Mouse (Mus musculus) kidney, postnatal 36 days (tissue): ENCODE measurements at regions not wholly inside any gene's neighbourhood (a gene's known extent, or its start where the extent isn't known, plus 50 kb on each side); places are given as distances from the start of the nearest gene placed in this dataset.

Experiments
- DNase-seq, 2 experiments: peaks; one replicate each; pipeline ENCODE4 v3.0.0; 2021 to 2022; ENCODE audit warnings: mixed read lengths in 2 of 2

DNA sequence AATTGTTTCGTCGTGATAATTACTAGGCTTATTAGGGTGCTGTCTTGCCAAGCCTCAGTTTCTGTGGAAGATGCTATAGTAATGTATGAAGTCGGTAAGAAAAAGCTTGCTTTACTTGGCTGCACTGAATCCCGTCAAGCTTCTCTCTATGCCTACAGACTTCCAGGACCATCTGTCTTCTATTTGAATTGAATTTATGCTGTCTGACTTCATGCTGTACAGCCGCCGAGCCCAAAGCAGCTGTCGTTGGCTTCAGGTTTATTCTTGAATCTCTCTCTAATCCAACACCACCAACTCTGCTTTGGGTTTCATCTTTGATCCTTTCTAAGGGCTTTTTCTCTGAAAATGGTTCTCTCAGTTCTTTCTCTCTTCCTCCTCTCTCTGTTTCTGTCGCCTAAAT, 227.4 kb upstream of the Cnr1 start:
- no peak for DNase-seq

DNA sequence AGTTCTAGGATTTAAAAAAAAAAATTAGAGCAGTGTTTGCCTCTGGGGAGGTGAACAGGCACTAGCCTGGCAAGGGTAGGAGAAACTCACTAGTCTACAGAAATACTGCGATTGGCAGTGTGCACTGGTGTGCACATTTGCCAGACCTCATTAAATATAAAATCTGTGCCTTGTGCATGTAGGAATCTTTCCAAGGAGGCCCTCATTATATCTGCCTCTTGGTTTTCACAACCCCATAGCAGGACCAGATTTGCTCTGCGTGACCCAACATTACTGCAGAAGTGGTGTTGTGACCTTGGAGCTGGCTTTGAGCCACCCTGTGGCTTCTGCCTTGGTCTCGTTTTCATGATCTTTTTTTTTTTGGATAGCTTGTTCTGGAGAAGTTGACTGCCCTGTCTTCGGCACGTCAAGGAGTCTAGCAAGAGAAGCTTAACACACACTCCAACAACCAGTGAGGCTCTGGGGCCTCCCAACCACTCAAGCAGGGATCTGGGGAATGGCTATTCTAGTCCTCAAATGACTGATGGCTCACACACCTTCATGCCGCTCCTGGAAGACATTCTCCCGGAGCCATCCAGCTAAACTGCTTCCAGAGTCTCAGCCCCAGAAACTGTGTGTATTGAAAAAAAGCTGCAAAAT, 222.2 kb upstream of the Cnr1 start:
- peak in 1 of 2 experiments; percentile 17 for DNase-seq

GRCm38 (mm10) chr4:33705722-33706121, 218.7 kb upstream of the Cnr1 start:
- DNase-seq = no peak

DNA sequence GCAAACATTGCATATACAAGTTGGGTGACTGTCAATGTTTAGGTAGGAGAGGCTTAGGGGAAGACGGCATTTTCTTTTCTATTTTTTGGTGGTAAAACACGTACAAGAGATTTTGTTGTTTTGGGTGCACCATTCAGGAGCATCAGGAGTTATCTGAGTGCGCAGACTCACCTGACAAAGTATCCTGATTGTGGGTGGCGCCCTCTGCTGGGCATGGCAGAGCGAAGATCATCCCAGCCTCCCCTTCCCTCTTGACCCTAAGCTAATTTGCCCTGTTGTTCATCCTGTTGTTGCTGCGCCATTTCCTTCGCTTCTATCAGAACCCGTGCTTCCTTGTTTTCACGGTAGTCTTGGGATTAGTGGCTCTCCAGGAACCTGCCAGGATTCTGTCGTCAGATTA, 217.6 kb upstream of the Cnr1 start:
- DNase-seq = peak in 1 of 2 experiments; percentile 38

DNA sequence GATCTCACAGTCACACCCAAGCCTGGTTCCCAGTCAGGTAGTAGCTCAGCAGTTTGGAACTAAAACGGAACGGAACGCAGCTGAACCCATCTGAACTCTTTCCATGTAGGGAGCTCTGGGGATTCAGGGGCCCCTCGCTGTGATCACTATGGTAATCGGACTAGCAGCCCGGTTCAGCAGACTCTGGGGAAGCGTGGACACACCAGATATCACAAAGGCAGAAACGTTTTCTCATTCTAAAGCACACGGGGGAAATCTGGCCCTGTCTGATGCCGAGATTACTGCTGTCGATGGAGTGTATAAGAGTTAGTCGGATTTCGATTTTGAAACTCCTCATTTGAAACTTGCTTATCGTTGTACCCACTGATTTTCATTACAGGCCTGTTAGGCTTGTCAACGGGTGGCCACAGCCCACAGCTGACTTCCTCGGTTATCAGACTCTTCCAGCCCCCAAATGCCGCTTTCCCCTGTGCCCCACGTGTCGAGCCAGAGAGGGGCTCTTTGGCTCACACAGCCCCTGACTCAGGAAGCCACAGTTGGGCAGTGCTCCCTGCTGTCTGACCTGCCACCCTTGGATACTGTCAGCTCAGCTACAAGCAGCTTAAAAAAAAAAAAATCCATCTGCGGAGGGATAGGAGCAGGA, 207.8 kb upstream of the Cnr1 start:
- no peak for DNase-seq

GRCm38 (mm10) chr4:33720972-33721371, 203.4 kb upstream of the Cnr1 start:
- no peak for DNase-seq

GRCm38 (mm10) chr4:33721971-33722370, 202.4 kb upstream of the Cnr1 start:
- no peak for DNase-seq

GRCm38 (mm10) chr4:33731837-33732236, 192.6 kb upstream of the Cnr1 start:
- DNase-seq = no peak

- DNase-seq = peak; percentile 5 to 26
Observed at GRCm38 (mm10) chr4:33734923-33735322, 189.5 kb upstream of the Cnr1 start.

GRCm38 (mm10) chr4:33735442-33735966, 188.9 kb upstream of the Cnr1 start:
- no peak for DNase-seq

- DNase-seq = peak in 1 of 2 experiments; percentile 11
Observed at GRCm38 (mm10) chr4:33736061-33736701, 188.2 kb upstream of the Cnr1 start.

GRCm38 (mm10) chr4:33737337-33737736, 187.1 kb upstream of the Cnr1 start:
- DNase-seq = no peak

DNA sequence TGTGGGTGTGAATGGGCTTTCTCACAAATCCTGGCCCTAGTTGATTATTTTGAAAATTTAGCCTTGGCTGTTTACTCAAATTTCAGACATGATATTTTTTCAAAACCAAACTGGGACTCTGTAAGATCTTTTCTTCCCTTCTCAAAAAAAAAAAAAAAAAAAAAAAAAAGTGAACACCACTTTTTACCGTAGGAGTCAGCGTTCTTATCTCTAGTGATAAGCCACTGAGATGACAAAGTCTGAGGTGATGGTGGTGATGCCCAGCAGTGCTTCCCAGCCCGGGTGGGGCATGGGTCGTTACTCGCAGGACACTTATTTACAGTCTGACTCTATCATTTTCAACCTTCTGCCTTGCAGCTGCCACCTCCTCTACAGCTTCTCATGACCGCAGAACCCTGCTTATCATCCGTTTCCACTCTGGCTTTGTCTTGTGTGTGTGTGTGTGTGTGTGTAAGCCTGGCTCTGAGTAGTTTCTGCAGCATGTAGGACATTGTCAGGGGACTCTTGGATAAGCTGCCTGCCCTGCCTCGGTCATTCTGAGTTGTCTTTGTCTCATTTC, 186.5 kb upstream of the Cnr1 start:
- DNase-seq = no peak

DNA sequence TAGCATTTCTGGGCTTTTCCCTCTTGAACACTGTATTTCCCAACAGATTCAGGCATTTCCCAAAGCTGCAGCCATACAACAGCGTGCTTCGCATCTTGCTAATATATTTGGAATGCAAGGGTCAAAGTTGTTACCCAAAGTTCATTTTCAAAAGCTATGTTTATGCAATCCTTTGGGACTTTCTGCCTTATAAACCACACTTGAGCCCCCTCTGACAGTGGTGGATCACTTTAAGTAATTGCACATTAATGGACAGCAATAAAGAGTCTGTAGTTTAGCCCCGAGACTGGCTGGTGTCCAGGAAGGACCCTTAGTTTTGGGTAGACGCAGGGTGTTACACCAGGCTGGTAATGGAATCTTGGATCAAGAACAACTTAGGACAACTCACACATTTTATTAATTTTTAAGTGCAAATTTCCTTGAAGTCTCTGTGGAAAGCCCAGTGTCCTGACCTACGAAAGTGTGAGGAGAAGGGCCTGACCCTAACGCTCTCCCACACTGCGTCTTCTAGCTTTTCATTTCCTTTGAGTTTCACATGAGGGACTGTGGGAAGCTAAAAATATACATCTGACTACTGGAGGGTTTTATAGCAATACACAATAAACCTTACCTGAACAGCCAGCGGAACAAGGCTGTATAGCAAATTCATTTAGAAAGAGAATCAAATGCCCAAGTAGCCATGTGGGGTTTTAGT, 185.0 kb upstream of the Cnr1 start:
- DNase-seq = no peak

GRCm38 (mm10) chr4:33740982-33741381, 183.4 kb upstream of the Cnr1 start:
- no peak for DNase-seq

DNA sequence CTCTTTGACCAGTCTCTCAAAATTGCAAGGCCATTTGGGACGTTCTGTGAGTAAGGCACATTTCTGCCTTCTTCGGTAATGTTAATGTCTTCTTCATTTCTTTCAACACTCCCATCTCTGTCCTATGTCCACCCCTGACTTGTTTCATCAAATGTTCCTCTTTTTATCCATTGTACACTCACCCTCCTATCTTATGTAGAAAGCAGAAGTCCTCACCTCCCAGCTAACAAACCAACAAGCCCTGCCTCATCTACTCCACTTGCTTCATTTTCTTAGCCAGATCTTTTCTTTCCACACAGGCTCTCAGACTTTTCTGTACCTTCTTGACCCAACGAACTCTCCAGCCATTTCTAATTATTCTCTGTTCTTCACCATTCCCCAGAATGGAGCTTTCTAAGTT, 179.2 kb upstream of the Cnr1 start:
- DNase-seq = no peak

- peak; percentile 35 to 40 for DNase-seq
Observed at GRCm38 (mm10) chr4:33747316-33747895, 177.0 kb upstream of the Cnr1 start.

DNA sequence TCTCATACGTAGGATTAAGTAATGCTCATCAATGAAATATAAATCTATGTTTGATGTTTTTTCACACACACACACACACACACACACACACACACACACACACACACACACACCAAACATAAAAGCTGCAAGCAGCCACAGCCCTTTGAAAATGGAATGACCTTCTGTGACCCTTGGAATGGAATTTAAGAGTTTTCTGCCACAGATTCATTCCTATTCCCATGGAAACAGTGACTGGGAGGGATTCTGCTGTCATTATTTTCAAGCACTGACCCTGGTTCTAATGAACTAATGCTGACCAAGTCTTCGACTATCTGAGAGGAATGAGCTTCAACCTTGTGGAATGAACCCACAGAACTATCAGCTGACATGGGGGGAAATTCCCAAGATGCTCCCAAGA, 156.7 kb upstream of the Cnr1 start:
- no peak for DNase-seq

DNA sequence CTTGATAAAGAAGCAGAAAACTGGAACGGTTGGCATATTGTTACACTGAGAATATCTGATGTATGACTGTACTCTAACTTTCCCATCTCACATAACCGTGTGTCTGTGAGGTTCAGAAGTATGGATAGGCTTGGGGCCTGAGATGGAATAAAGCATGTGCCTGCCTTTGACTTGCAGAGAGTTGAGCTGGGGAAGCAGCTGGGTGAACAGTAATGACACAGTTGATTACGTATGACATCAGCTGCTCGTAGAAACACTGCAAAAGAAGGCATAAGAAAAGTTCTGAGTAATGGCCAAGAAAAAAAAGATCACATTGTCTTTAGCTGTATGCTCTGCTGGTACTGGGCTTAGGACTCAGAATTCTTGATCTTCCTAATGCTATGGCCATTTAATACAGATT, 138.4 kb upstream of the Cnr1 start:
- DNase-seq = no peak

GRCm38 (mm10) chr4:33786958-33787357, 137.4 kb upstream of the Cnr1 start:
- DNase-seq = no peak

DNA sequence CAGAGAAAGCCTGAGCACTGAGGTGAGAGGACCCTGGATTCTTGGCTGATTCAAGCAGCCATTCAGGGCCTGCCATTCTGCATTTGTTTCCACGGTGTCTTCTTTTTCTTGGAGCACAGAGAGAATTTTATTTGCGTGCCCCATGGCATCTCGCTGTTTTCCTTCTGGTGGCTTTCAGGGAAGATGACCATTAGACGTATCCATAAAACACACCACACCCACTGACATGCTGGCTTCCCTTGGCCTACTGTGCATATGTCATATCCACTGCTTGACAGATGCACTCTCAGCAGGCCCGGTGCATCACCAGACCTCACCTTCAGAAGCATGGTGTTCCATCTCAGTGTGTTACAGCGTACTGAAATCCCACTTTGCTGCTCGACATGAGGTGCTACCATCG, 131.0 kb upstream of the Cnr1 start:
- DNase-seq = no peak

- DNase-seq = no peak
Observed at GRCm38 (mm10) chr4:33795461-33795860, 128.9 kb upstream of the Cnr1 start.

DNA sequence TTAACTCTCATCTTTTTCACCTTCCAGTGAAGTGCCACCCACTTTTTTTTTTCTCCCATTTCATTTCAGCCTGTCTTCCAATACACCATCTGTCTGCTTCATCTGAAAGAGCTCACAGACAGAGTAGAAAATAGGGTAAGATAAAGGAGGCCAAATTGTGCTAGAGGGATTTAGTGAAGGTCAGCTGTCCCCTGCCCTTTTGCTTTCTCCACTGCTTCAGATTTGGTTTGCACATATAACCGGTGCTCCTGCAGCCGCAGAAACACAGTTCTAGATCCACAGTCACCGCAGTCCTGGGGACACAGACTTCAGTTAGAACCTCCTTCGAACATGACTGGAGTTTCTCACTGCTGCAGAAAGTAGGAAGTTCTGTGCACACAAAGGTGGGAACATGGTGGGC, 126.4 kb upstream of the Cnr1 start:
- DNase-seq = no peak
